Mouse (Mus musculus) colon, adult 2 months (tissue): ENCODE measurements around the gene Itih1. TPM values are rescaled to one million over a fixed set of nuclear protein-coding genes. Genes with fewer than 3 reads are reported as not detected.

Experiments
- polyA plus RNA-seq: library from polyadenylated mRNA; depleted of rRNA; stranded (reverse); fragments of >200 nt; gene quantifications from 2 replicates; pipeline ENCODE4 v1.2.3, GENCODE M21; 2012; rRNA removed

Gene Itih1
- 0.05 TPM in 1 of 2 replicates, not detected in the other for polyA plus RNA-seq

DNA sequence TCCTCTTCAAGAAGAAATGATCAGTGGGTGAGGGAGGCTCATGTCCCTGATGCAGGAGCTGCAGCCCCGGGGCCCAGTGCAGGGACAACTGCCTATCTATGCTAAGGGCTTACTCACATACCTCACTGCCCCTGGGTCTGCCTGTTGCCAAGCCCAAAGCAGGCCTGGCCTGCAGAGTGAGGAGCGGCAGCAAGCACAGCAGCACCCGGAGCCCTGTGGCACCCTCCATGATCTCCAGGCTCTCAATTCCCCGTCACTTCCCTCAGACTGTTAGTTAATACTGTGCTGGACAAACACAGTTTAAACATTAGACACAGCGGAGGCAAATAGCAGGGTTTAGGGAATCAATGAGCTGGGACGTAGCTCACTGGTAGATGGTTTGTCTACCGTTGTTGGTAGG is at the start of gene Itih1:
Gene Itih1 (minus strand): TSS at position 252 of the 400 bp plus-strand sequence.

DNA sequence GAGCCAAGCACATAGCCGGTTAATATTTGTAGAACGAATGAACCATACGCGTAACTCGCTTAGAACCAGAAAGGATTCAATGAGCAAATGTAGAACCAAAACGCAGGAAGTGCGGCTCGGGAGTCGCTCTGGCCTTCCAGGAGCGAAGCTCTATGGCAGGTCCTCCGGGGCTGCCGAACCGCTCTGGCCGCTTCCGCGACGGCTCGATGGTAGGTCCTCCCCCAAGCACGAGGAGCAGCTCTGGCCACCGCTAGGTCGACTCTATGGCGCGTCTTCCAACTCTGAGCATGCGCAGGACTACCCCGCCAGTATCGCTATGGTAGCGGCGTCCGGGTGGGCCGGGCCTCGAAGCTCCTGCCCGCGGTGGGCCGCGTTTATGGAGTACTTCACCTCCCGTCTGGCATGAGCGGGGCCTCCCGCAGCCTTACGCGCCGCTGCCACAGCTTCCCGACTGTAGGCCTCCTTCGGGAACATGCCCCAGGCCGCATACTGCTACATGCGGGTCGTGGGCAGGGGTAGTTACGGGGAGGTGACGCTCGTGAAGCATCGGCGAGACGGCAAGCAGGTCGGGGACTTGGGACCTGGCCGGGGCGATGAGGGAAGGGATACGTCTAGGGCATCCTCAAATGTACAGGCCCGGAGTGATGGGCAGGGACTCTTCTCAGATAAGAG is 8.2 kb upstream of the Itih1 start, which contains the start of gene Nek4:
Gene Nek4 (plus strand): TSS at position 224 of the 672 bp plus-strand sequence.

DNA sequence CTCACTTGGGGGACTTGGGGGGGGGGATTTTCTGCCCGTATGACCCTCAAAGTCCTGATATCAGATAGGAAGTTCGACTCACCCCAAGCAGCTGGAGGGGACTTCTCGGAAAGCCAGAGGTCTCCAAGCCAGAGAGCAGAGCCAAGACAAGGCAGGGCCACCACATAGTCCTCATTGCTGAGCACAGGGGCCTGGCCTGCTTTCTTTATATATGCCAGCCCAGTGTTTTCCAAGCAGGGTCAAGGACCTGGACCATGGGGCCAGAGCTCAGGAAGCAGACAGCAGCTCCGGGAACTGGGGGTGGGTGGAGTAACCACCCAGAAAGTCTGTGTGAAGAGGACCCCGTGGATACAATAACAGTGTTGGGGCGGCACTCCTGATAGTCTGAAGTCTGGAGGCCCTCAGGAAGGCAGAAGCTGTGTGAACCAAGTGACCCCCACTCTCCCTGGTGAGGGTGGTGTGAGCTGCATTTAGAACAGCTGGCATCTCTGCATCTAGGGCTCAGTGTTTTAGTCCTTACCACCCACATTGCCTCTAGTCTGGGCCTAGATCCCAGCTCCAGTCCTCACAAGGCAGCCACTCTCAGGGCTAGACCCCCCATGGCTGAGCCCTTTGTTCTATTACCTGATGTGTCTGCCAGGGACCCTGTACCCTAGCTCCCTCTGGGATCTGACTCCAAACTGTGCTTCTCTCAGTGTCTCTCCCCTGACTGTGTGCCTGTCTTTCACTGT is 19.5 kb downstream of the Itih1 start, which contains the start of gene Itih3:
Gene Itih3 (minus strand): TSS at position 386 of the 731 bp plus-strand sequence.

DNA sequence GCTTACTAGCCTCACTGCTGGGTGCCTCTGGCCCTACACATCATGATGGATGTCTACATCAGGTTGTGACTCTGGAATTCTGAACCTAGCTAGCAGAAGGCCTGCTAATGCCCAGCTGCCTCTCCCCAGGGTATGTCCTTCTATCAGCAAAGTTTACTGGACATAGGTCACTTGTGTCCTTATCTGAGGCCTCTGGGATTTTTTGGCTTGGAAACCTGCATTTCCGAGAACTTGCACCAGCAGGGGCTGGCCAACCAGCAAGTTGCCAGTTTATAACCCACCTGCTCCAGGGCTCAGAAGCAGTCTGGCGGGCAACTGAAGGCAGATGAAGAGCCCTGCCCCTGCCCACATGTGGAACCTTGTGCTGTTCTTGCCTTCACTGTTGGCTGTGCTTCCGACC is 56.9 kb downstream of the Itih1 start, which contains the start of gene Itih4:
Gene Itih4 (plus strand): TSS at position 273 of the 400 bp plus-strand sequence.

Other genes starting within 250 kb of the Itih1 start
- 0.70 and 0.90 TPM in 2 replicates for gene Sfmbt1, start 228.4 kb downstream of the Itih1 start, polyA plus RNA-seq
- gene Tmem110, start 117.7 kb downstream of the Itih1 start, polyA plus RNA-seq: 24.0 and 38.1 TPM in 2 replicates
- gene Mustn1, start 64.1 kb downstream of the Itih1 start, polyA plus RNA-seq: 78.7 and 81.0 TPM in 2 replicates
- 0.60 TPM in 1 of 2 replicates, not detected in the other for gene Itih4, start 56.8 kb downstream of the Itih1 start, polyA plus RNA-seq
- 0.21 and 1.00 TPM in 2 replicates for gene Itih3, start 19.5 kb downstream of the Itih1 start, polyA plus RNA-seq
- gene Nek4, start 8.1 kb upstream of the Itih1 start, polyA plus RNA-seq: 2.4 and 3.1 TPM in 2 replicates
- 7.9 and 9.6 TPM in 2 replicates for gene Glt8d1, start 58.1 kb upstream of the Itih1 start, polyA plus RNA-seq
- 62.1 and 85.8 TPM in 2 replicates for gene Spcs1, start 58.4 kb upstream of the Itih1 start, polyA plus RNA-seq
- 9.8 and 13.3 TPM in 2 replicates for gene Pbrm1, start 75.8 kb upstream of the Itih1 start, polyA plus RNA-seq
- 5.5 and 9.0 TPM in 2 replicates for gene Gnl3, start 75.9 kb upstream of the Itih1 start, polyA plus RNA-seq
- gene Smim4, start 185.7 kb upstream of the Itih1 start, polyA plus RNA-seq: 36.4 and 39.8 TPM in 2 replicates
- 25.4 and 26.3 TPM in 2 replicates for gene Nt5dc2, start 187.8 kb upstream of the Itih1 start, polyA plus RNA-seq
- gene Stab1, start 225.4 kb upstream of the Itih1 start, polyA plus RNA-seq: 70.5 and 89.2 TPM in 2 replicates